Mouse (Mus musculus) brain, embryonic 14.5 days (tissue): Measurements from ENCODE around the gene Map2k6.

Source experiments
- CTCF ChIP-seq: fragments of 200-500 bp; IDR thresholded peaks from 2 replicates; pipeline ENCODE4 v1.5.1; 2012; ENCODE audit warnings: inconsistent platforms, mild to moderate bottlenecking, moderate library complexity, borderline replicate concordance; ENCODE audit not compliant: insufficient read depth, insufficient read length; ENCODE audit errors: extremely low read depth
- POLR2A ChIP-seq: fragments of 200-500 bp; IDR thresholded peaks from 2 replicates; pipeline ENCODE4 v1.6.1; 2012; ENCODE audit warnings: mild to moderate bottlenecking, inconsistent platforms, borderline replicate concordance; ENCODE audit not compliant: poor library complexity, insufficient read depth, insufficient read length, severe bottlenecking; ENCODE audit errors: extremely low read depth

GRCm38 (mm10) chr11:110398553-110399239 lies at the start of gene Map2k6:
- peak; percentile 54; the same call in 1 of the 2 replicates for TF ChIP-seq POLR2A
- TF ChIP-seq CTCF, result no peak
